ENCODE assay signal across 9 mouse cellular contexts in genomic region chr11:84053524-84054163, GRCm38 (mm10). TPM values are rescaled to one million over a fixed set of nuclear protein-coding genes. Genes with fewer than 3 reads are reported as not detected.
DNase-seq lines count a peak whose midpoint lies in the region; ATAC-seq and TF ChIP-seq lines count a peak whose summit lies in the region.
"Had no signal": no experiment of that assay in that cellular context is flagged by ENCODE, and none has a peak within 500 bp of the region (broad histone marks: within the 10 kb centered on the region; RNA-seq: fewer than 3 reads in every experiment).

No protein-coding gene starts in this region.

- no peak overlapping the region for H3K4me3 ChIP-seq in forebrain, embryonic 10.5 days
- H3K4me3 ChIP-seq in forebrain, embryonic 11.5 days (ENCODE audit: low read depth, low read length): no peak overlapping the region
- no peak overlapping the region for H3K4me3 ChIP-seq in hindbrain, postnatal 0 days (ENCODE audit: low read length)
- no peak overlapping the region for H3K4me3 ChIP-seq in neural tube, embryonic 14.5 days (ENCODE audit: low read depth, low read length)
- H3K4me3 ChIP-seq in thymus, adult 2 months (ENCODE audit: control insufficient read depth, insufficient read depth, low read length): no peak overlapping the region
- H3K4me3 ChIP-seq: midbrain, embryonic 12.5 days had no signal

- no peaks in the 10 kb centered on the region; the same call in 1 of the 2 replicates for H3K36me3 ChIP-seq in forebrain, embryonic 10.5 days (replicated peaks)
- H3K36me3 ChIP-seq in forebrain, embryonic 11.5 days (ENCODE audit: control insufficient read depth, insufficient read depth, low read length): no peaks in the 10 kb centered on the region
- H3K36me3 ChIP-seq in hindbrain, postnatal 0 days (ENCODE audit: insufficient read depth, low read length): no peaks in the 10 kb centered on the region
- no peaks in the 10 kb centered on the region for H3K36me3 ChIP-seq in neural tube, embryonic 14.5 days (ENCODE audit: control insufficient read depth, insufficient read depth, low read length)
- H3K36me3 ChIP-seq in thymus, adult 2 months (ENCODE audit: control insufficient read depth, insufficient read depth, low read length): no peaks in the 10 kb centered on the region
- H3K36me3 ChIP-seq: midbrain, embryonic 12.5 days had no signal

- peak overlapping the region; percentile 60 for H3K27ac ChIP-seq in forebrain, embryonic 10.5 days
- no peak overlapping the region for H3K27ac ChIP-seq in forebrain, embryonic 11.5 days (ENCODE audit: low read depth, low read length)
- H3K27ac ChIP-seq in hindbrain, postnatal 0 days: peak overlapping the region; percentile 62; the same call in 1 of the 2 replicates
- peak overlapping the region; percentile 29; the same call in 1 of the 2 replicates for H3K27ac ChIP-seq in neural tube, embryonic 14.5 days (ENCODE audit: low read depth, low read length)
- H3K27ac ChIP-seq in thymus, adult 2 months (ENCODE audit: control insufficient read depth, insufficient read depth, low read length): no peak overlapping the region
- H3K27ac ChIP-seq: midbrain, embryonic 12.5 days had no signal

- no peaks in the 10 kb centered on the region for H3K9me3 ChIP-seq in forebrain, embryonic 10.5 days
- H3K9me3 ChIP-seq in forebrain, embryonic 11.5 days (ENCODE audit: control insufficient read depth, low read length): no peaks in the 10 kb centered on the region
- no peaks in the 10 kb centered on the region for H3K9me3 ChIP-seq in hindbrain, postnatal 0 days (ENCODE audit: low read length)
- H3K9me3 ChIP-seq in neural tube, embryonic 14.5 days (ENCODE audit: control insufficient read depth, low read length): no peaks in the 10 kb centered on the region
- H3K9me3 ChIP-seq: midbrain, embryonic 12.5 days had no signal

- no peak for TF ChIP-seq CTCF in hindbrain, postnatal 0 days (IDR thresholded peaks at IDR 0.05; ENCODE audit: low read depth)
- TF ChIP-seq CTCF in thymus, adult 2 months (IDR thresholded peaks at IDR 0.05; ENCODE audit: borderline replicate concordance, control insufficient read depth, extremely low read depth, insufficient read depth, low read length, poor library complexity): no peak

- no peak overlapping the region for H3K4me2 ChIP-seq in forebrain, embryonic 11.5 days (ENCODE audit: low read depth, low read length, severe bottlenecking)
- H3K4me2 ChIP-seq in hindbrain, postnatal 0 days (ENCODE audit: low read depth, low read length): no peak overlapping the region
- H3K4me2 ChIP-seq in neural tube, embryonic 14.5 days (ENCODE audit: low read depth, low read length): no peak overlapping the region
- H3K4me2 ChIP-seq: midbrain, embryonic 12.5 days had no signal

- TF ChIP-seq POLR2A in thymus, adult 2 months (IDR thresholded peaks at IDR 0.05; ENCODE audit: control insufficient read depth, extremely low read depth, insufficient read depth, low read length, poor library complexity): no peak

- peaks cover 24% of the 10 kb centered on the region for H3K4me1 ChIP-seq in forebrain, embryonic 10.5 days
- H3K4me1 ChIP-seq in forebrain, embryonic 11.5 days (replicated peaks; ENCODE audit: control insufficient read depth, insufficient read depth, low read length): no peaks in the 10 kb centered on the region
- peaks cover 7% of the 10 kb centered on the region; the same call in 1 of the 2 replicates for H3K4me1 ChIP-seq in hindbrain, postnatal 0 days (ENCODE audit: insufficient read depth, low read length)
- H3K4me1 ChIP-seq in neural tube, embryonic 14.5 days (ENCODE audit: control insufficient read depth, insufficient read depth, low read length): no peaks in the 10 kb centered on the region
- H3K4me1 ChIP-seq in thymus, adult 2 months (replicated peaks; ENCODE audit: control insufficient read depth, insufficient read depth, low read length): no peaks in the 10 kb centered on the region

- no peak overlapping the region for H3K9ac ChIP-seq in forebrain, embryonic 11.5 days (ENCODE audit: low read length)
- no peak overlapping the region for H3K9ac ChIP-seq in hindbrain, postnatal 0 days (replicated peaks; ENCODE audit: low read length)
- no peak overlapping the region for H3K9ac ChIP-seq in neural tube, embryonic 14.5 days (replicated peaks; ENCODE audit: low read depth, low read length)
- H3K9ac ChIP-seq: midbrain, embryonic 12.5 days had no signal

- no peaks in the 10 kb centered on the region for H3K27me3 ChIP-seq in forebrain, embryonic 10.5 days (ENCODE audit: poor library complexity, severe bottlenecking)
- H3K27me3 ChIP-seq in forebrain, embryonic 11.5 days (ENCODE audit: control insufficient read depth, insufficient read depth, low read length): no peaks in the 10 kb centered on the region
- H3K27me3 ChIP-seq in hindbrain, postnatal 0 days (ENCODE audit: insufficient read depth, low read length): no peaks in the 10 kb centered on the region
- no peaks in the 10 kb centered on the region for H3K27me3 ChIP-seq in neural tube, embryonic 14.5 days (ENCODE audit: control insufficient read depth, insufficient read depth, low read length)
- H3K27me3 ChIP-seq in thymus, adult 2 months (ENCODE audit: control insufficient read depth, insufficient read depth, low read length): no peaks in the 10 kb centered on the region

- 80% methylated on average over 10 of the region's 10 CpGs for WGBS in forebrain, embryonic 10.5 days
- WGBS in forebrain, embryonic 11.5 days: 64% methylated on average over 10 of the region's 10 CpGs
- 31% methylated on average over 10 of the region's 10 CpGs for WGBS in hindbrain, postnatal 0 days
- 52% methylated on average over 10 of the region's 10 CpGs for WGBS in neural tube, embryonic 14.5 days
- 86% methylated on average over 10 of the region's 10 CpGs for WGBS in thymus, adult 2 months

- DNase-seq in forebrain, embryonic 10.5 days (ENCODE audit: extremely low spot score, low spot score): no peak
- no peak for DNase-seq in forebrain, embryonic 11.5 days (ENCODE audit: low spot score)
- DNase-seq in retina, postnatal 1 day: peak; percentile 40
- no peak for DNase-seq in retina, embryonic 14.5 days (ENCODE audit: low spot score)
- peak; percentile 82 for DNase-seq in hindbrain, postnatal 0 days (ENCODE audit: low spot score)
- DNase-seq in thymus, adult 2 months: no peak

- ATAC-seq in forebrain, embryonic 11.5 days (replicated peaks; ENCODE audit: low FRiP score): no peak
- peak; percentile 91 for ATAC-seq in hindbrain, postnatal 0 days
- ATAC-seq in neural tube, embryonic 14.5 days (ENCODE audit: low read depth): peak; percentile 69
- ATAC-seq in megakaryocyte progenitor cell, adult 5-6 weeks (replicated peaks; ENCODE audit: poor library complexity): no peak

RNA-seq across cellular contexts. Expression of gene Dusp14, which starts 15.4 kb away (rescaled TPM):
- 12.0 and 12.5 TPM in 2 replicates for polyA plus RNA-seq in forebrain, embryonic 10.5 days (2016; fragmentation: Nextera tagmentation; extraction: Ambion mirVana)
- 12.8 and 17.8 TPM in 2 replicates for polyA plus RNA-seq in forebrain, embryonic 11.5 days (2014; fragmentation: Nextera tagmentation; extraction: Ambion mirVana)
- total RNA-seq in hindbrain, postnatal 0 days (2014; rRNA removed): 8.8 and 16.1 TPM in 2 replicates
- polyA plus RNA-seq in hindbrain, postnatal 0 days (2015; fragmentation: Nextera tagmentation; extraction: Ambion mirVana): 12.6 and 15.4 TPM in 2 replicates
- polyA plus RNA-seq in neural tube, embryonic 14.5 days (2014; fragmentation: Nextera tagmentation; extraction: Ambion mirVana): 6.9 and 7.6 TPM in 2 replicates
- 8.3 and 12.4 TPM in 2 replicates for polyA plus RNA-seq in thymus, adult 2 months (2012; rRNA removed)
- not detected in 2 replicates for total RNA-seq in megakaryocyte progenitor cell, adult 5-6 weeks (2015)
- total RNA-seq in megakaryocyte progenitor cell, adult 5-6 weeks (2017): not detected in 2 replicates

Comparison
In these comparisons a context has a peak if more than half of its experiments do, and no peak if none do; other contexts are left out.
1. DNase-seq: peak in retina, postnatal 1 day (single experiment) and hindbrain, postnatal 0 days (single experiment); none in forebrain, embryonic 10.5 days (single experiment), forebrain, embryonic 11.5 days (single experiment), retina, embryonic 14.5 days (single experiment) and thymus, adult 2 months (single experiment).
2. H3K27ac ChIP-seq: peak in forebrain, embryonic 10.5 days (single experiment), hindbrain, postnatal 0 days (single experiment) and neural tube, embryonic 14.5 days (single experiment); none in forebrain, embryonic 11.5 days (single experiment) and thymus, adult 2 months (single experiment).
3. ATAC-seq: peak in hindbrain, postnatal 0 days (single experiment) and neural tube, embryonic 14.5 days (single experiment); none in forebrain, embryonic 11.5 days (single experiment) and megakaryocyte progenitor cell, adult 5-6 weeks (single experiment).